10 mouse cellular contexts compared by ENCODE assay signal in the genomic region with DNA sequence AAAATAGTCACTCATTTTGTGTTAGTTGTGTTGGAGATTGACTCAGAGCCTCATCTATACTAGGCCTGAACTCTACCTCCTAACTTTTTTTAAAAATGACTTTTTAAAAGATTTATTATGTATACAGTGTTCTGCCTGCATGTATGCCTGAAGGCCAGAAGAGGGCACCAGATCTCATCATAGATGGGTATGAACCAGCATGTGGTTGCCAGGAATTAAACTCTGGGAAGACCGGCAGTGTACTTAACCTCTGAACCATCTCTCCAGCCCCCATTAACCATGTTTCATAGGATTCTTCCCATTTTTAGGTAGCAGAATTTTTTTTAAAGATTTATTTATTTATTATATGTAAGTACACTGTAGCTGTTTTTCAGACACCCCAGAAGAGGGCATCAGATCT. TPM values are rescaled to one million over a fixed set of nuclear protein-coding genes. Genes with fewer than 3 reads are reported as not detected.
DNase-seq lines count a peak whose midpoint lies in the region; ATAC-seq and TF ChIP-seq lines count a peak whose summit lies in the region.
"Had no signal": no experiment of that assay in that cellular context is flagged by ENCODE, and none has a peak within 500 bp of the region (broad histone marks: within the 10 kb centered on the region; RNA-seq: fewer than 3 reads in every experiment).

No protein-coding gene starts in this region.

- no peak overlapping the region for H3K4me3 ChIP-seq in kidney, postnatal 0 days (replicated peaks; ENCODE audit: low read depth, low read length)
- no peak overlapping the region for H3K4me3 ChIP-seq in liver, embryonic 14.5 days (ENCODE audit: insufficient read depth in 1 of 2, low read depth in 2 of 2, low read length in 2 of 2)

- H3K27ac ChIP-seq in kidney, postnatal 0 days = no peak overlapping the region
- H3K27ac ChIP-seq in liver, embryonic 14.5 days = no peak overlapping the region

- no peaks in the 10 kb centered on the region for H3K27me3 ChIP-seq in kidney, postnatal 0 days (ENCODE audit: insufficient read depth, low read length)
- no peaks in the 10 kb centered on the region; the same call in 1 of the 2 replicates for H3K27me3 ChIP-seq in liver, embryonic 14.5 days (ENCODE audit: control insufficient read depth, insufficient read depth, low read length)

- no peaks in the 10 kb centered on the region for H3K36me3 ChIP-seq in kidney, postnatal 0 days (ENCODE audit: insufficient read depth, low read length)
- no peaks in the 10 kb centered on the region for H3K36me3 ChIP-seq in liver, embryonic 14.5 days (replicated peaks; ENCODE audit: control insufficient read depth, insufficient read depth, low read depth)

- DNase-seq in kidney, postnatal 0 days (ENCODE audit: low spot score) = peak; percentile 35
- no peak for DNase-seq in kidney, adult 9 months
- DNase-seq in 416B (ENCODE audit: low read depth) (peak; percentile 69), ES-CJ7 (ENCODE audit: low read depth, low spot score) (peak; percentile 52)
- DNase-seq in liver, embryonic 14.5 days (ENCODE audit: low read depth in 3 of 3, low spot score in 3 of 3) = peak in 1 of 3 experiments; percentile 20
- DNase-seq in urinary bladder, postnatal 10 days (ENCODE audit: low spot score) = no peak
- DNase-seq in gastrocnemius, adult 8-10 months (ENCODE audit: low spot score in 2 of 2) = no peak
- DNase-seq: gastrocnemius, postnatal 25 days; right cerebral cortex, postnatal 25 days; thymus, adult 18-20 months had no signal

- TF ChIP-seq CTCF in kidney, postnatal 0 days (IDR thresholded peaks at IDR 0.05; ENCODE audit: low read depth) = peak; percentile 62
- TF ChIP-seq CTCF in liver, embryonic 14.5 days (IDR thresholded peaks at IDR 0.05; ENCODE audit: low read depth) = peak; percentile 49

- WGBS in kidney, postnatal 0 days = 42% methylated on average over 1 of the region's 1 CpGs
- 28% methylated on average over 1 of the region's 1 CpGs for WGBS in liver, embryonic 14.5 days (ENCODE audit: insufficient replicate concordance)

- TF ChIP-seq EP300 in liver, embryonic 14.5 days (IDR thresholded peaks at IDR 0.05; ENCODE audit: low read depth) = no peak

- ATAC-seq in kidney, postnatal 0 days (replicated peaks; ENCODE audit: low FRiP score, low read depth) = no peak
- ATAC-seq in liver, embryonic 14.5 days (ENCODE audit: insufficient read depth) = no peak

- no peak overlapping the region for H3K9ac ChIP-seq in kidney, postnatal 0 days (ENCODE audit: low read depth, low read length)
- no peak overlapping the region for H3K9ac ChIP-seq in liver, embryonic 14.5 days (replicated peaks)

- no peaks in the 10 kb centered on the region for H3K4me1 ChIP-seq in kidney, postnatal 0 days (replicated peaks; ENCODE audit: insufficient read depth, low read length)
- no peaks in the 10 kb centered on the region for H3K4me1 ChIP-seq in liver, embryonic 14.5 days (replicated peaks; ENCODE audit: control insufficient read depth in 2 of 2, insufficient read depth in 2 of 2, low read length in 1 of 2)

- no peaks in the 10 kb centered on the region for H3K9me3 ChIP-seq in kidney, postnatal 0 days (replicated peaks; ENCODE audit: low read length)
- H3K9me3 ChIP-seq in liver, embryonic 14.5 days (ENCODE audit: control insufficient read depth, low read length) = no peaks in the 10 kb centered on the region

- no peak overlapping the region for H3K4me2 ChIP-seq in kidney, postnatal 0 days (ENCODE audit: low read length)
- no peak overlapping the region for H3K4me2 ChIP-seq in liver, embryonic 14.5 days (ENCODE audit: low read depth)

RNA-seq across cellular contexts. Expression of a gene that starts 27.5 kb away (rescaled TPM):
- polyA plus RNA-seq in kidney, postnatal 0 days (2015; fragmentation: Nextera tagmentation; extraction: Ambion mirVana) = 41.3 and 44.7 TPM in 2 replicates
- 38.6 and 40.4 TPM in 2 replicates for polyA plus RNA-seq in liver, embryonic 14.5 days (2012; rRNA removed)
- 38.6 and 66.1 TPM in 2 replicates for polyA plus RNA-seq in liver, embryonic 14.5 days (2014; fragmentation: Nextera tagmentation; extraction: Ambion mirVana)
- total RNA-seq in gastrocnemius, adult 8-10 months (2022) = 100 to 1,000 TPM in 2 of 4 experiments, 10 to 100 TPM in 2; 79.7 to 155 (median 99.2) TPM

RNA-seq across cellular contexts. Expression of a gene that starts 49.2 kb away (rescaled TPM):
- 7.8 and 8.3 TPM in 2 replicates for polyA plus RNA-seq in kidney, postnatal 0 days (2015; fragmentation: Nextera tagmentation; extraction: Ambion mirVana)
- polyA plus RNA-seq in liver, embryonic 14.5 days (2012; rRNA removed) = 1.6 and 1.9 TPM in 2 replicates
- polyA plus RNA-seq in liver, embryonic 14.5 days (2014; fragmentation: Nextera tagmentation; extraction: Ambion mirVana) = 3.7 and 3.8 TPM in 2 replicates
- 1 to 10 TPM; 4.6 to 5.4 (median 4.7) TPM for total RNA-seq in gastrocnemius, adult 8-10 months (2022)

Comparison
In these comparisons a context has a peak if more than half of its experiments do, and no peak if none do; other contexts are left out.
1. DNase-seq: peak in kidney, postnatal 0 days (single experiment), 416B (single experiment) and ES-CJ7 (single experiment); none in kidney, adult 9 months (single experiment), urinary bladder, postnatal 10 days (single experiment) and gastrocnemius, adult 8-10 months (0 of 2).